Mouse (Mus musculus) ES-E14 (cell line): ENCODE data around the gene Gm29735.

Source experiments
- CHD2 ChIP-seq: IDR thresholded peaks from 2 replicates; pipeline ENCODE4 v1.6.1; 2014; ENCODE audit warnings: mild to moderate bottlenecking, low read depth, low read length, inconsistent platforms
- HCFC1 ChIP-seq: IDR thresholded peaks from 2 replicates; pipeline ENCODE4 v1.6.1; 2012; ENCODE audit warnings: low read length, inconsistent platforms, borderline replicate concordance; ENCODE audit not compliant: insufficient read depth
- MAFK ChIP-seq: IDR thresholded peaks from 2 replicates; pipeline ENCODE4 v1.6.1; 2014; ENCODE audit warnings: mild to moderate bottlenecking, low read depth, low read length, inconsistent platforms; ENCODE audit not compliant: insufficient read depth
- ZC3H11A ChIP-seq: IDR thresholded peaks from 2 replicates; pipeline ENCODE4 v1.6.1; 2012; ENCODE audit warnings: low read depth, mild to moderate bottlenecking, inconsistent platforms, low read length, borderline replicate concordance
- ZNF384 ChIP-seq: IDR thresholded peaks from 2 replicates; pipeline ENCODE4 v1.6.1; 2012; ENCODE audit warnings: low read depth, low read length, inconsistent platforms

- TF ChIP-seq CHD2 (no peak), HCFC1 (no peak), ZNF384 (no peak), ZC3H11A (no peak), MAFK (peak; percentile 77)
Observed at GRCm38 (mm10) chr7:142148633-142149032, 8.3 kb downstream of the Gm29735 start.
